In genomic region chr7:30560296-30560695, GRCm38 (mm10) we compare ENCODE assay signal across 8 mouse cellular contexts. TPM values are rescaled to one million over a fixed set of nuclear protein-coding genes. Genes with fewer than 3 reads are reported as not detected.
DNase-seq lines count a peak whose midpoint lies in the region; ATAC-seq lines count a peak whose summit lies in the region.

No protein-coding gene starts in this region.

- 66% methylated on average over 2 of the region's 2 CpGs for WGBS in kidney, embryonic 14.5 days
- 75% methylated on average over 2 of the region's 2 CpGs for WGBS in intestine, embryonic 15.5 days
- 65% methylated on average over 2 of the region's 2 CpGs for WGBS in midbrain, embryonic 14.5 days

- no peak overlapping the region for H3K27ac ChIP-seq in kidney, embryonic 14.5 days (ENCODE audit: low read depth, low read length)
- H3K27ac ChIP-seq in intestine, embryonic 15.5 days = no peak overlapping the region
- H3K27ac ChIP-seq in midbrain, embryonic 14.5 days (replicated peaks; ENCODE audit: low read depth, low read length) = peak overlapping the region; percentile 32; the same call in 1 of the 2 replicates

- H3K4me2 ChIP-seq in kidney, embryonic 14.5 days (replicated peaks; ENCODE audit: low read depth, low read length) = peak overlapping the region; percentile 66; the same call in 1 of the 2 replicates
- peak overlapping the region; percentile 89; the same call in 1 of the 2 replicates for H3K4me2 ChIP-seq in intestine, embryonic 15.5 days (replicated peaks)
- H3K4me2 ChIP-seq in midbrain, embryonic 14.5 days (ENCODE audit: low read length) = peak overlapping the region; percentile 71

- H3K9me3 ChIP-seq in erythroblast, embryonic 14.5 days (ENCODE audit: control insufficient read depth, low read length) = no peaks in the 10 kb centered on the region
- H3K9me3 ChIP-seq in kidney, embryonic 14.5 days (ENCODE audit: control insufficient read depth, low read length) = no peaks in the 10 kb centered on the region
- no peaks in the 10 kb centered on the region for H3K9me3 ChIP-seq in intestine, embryonic 15.5 days
- H3K9me3 ChIP-seq in midbrain, embryonic 14.5 days (ENCODE audit: control insufficient read depth, low read length) = no peaks in the 10 kb centered on the region

- peaks cover 68% of the 10 kb centered on the region for H3K4me1 ChIP-seq in erythroblast, embryonic 14.5 days (ENCODE audit: control insufficient read depth)
- H3K4me1 ChIP-seq in kidney, embryonic 14.5 days (ENCODE audit: control insufficient read depth, insufficient read depth, low read length) = peaks cover 22% of the 10 kb centered on the region
- peaks cover 23% of the 10 kb centered on the region; the same call in 1 of the 2 replicates for H3K4me1 ChIP-seq in intestine, embryonic 15.5 days (replicated peaks)
- peaks cover 20% of the 10 kb centered on the region for H3K4me1 ChIP-seq in midbrain, embryonic 14.5 days (ENCODE audit: control insufficient read depth, insufficient read depth, low read length)

- DNase-seq in kidney, postnatal 4 days = no peak
- DNase-seq in midbrain, embryonic 14.5 days = peak; percentile 9
- no peak for DNase-seq in spleen, adult 18-20 months

- 0 out of 2 replicates have a peak overlapping the region, but pooled peaks have one; percentile 5 for H3K9ac ChIP-seq in kidney, embryonic 14.5 days (ENCODE audit: low read depth, low read length)
- H3K9ac ChIP-seq in intestine, embryonic 15.5 days = no peak overlapping the region
- H3K9ac ChIP-seq in midbrain, embryonic 14.5 days (replicated peaks; ENCODE audit: low read length) = no peak overlapping the region

- ATAC-seq in erythroblast, adult 5-6 weeks (replicated peaks; ENCODE audit: low FRiP score, poor library complexity, severe bottlenecking) = no peak
- ATAC-seq in kidney, embryonic 14.5 days (ENCODE audit: low FRiP score, low TSS enrichment) = no peak
- no peak for ATAC-seq in intestine, embryonic 15.5 days
- no peak for ATAC-seq in midbrain, embryonic 14.5 days (ENCODE audit: low FRiP score, low TSS enrichment)
- ATAC-seq in CD4-positive, CD25-positive, alpha-beta regulatory T cell, adult 4 months = no peak

- peaks cover 51% of the 10 kb centered on the region for H3K36me3 ChIP-seq in erythroblast, embryonic 14.5 days (ENCODE audit: control insufficient read depth)
- H3K36me3 ChIP-seq in kidney, embryonic 14.5 days (ENCODE audit: control insufficient read depth, insufficient read depth, low read length) = peaks cover 28% of the 10 kb centered on the region
- peaks cover 19% of the 10 kb centered on the region for H3K36me3 ChIP-seq in intestine, embryonic 15.5 days
- peaks cover 22% of the 10 kb centered on the region for H3K36me3 ChIP-seq in midbrain, embryonic 14.5 days (ENCODE audit: control insufficient read depth, insufficient read depth, low read length)

- H3K4me3 ChIP-seq in erythroblast, embryonic 14.5 days (replicated peaks) = peak overlapping the region; percentile 87
- peak overlapping the region; percentile 44; the same call in 1 of the 2 replicates for H3K4me3 ChIP-seq in kidney, embryonic 14.5 days (ENCODE audit: low read length)
- peak overlapping the region; percentile 53; the same call in 1 of the 2 replicates for H3K4me3 ChIP-seq in intestine, embryonic 15.5 days (replicated peaks)
- H3K4me3 ChIP-seq in midbrain, embryonic 14.5 days (replicated peaks; ENCODE audit: low read depth, low read length) = peak overlapping the region; percentile 50; the same call in 1 of the 2 replicates

- H3K27me3 ChIP-seq in erythroblast, embryonic 14.5 days (ENCODE audit: control insufficient read depth) = no peaks in the 10 kb centered on the region
- H3K27me3 ChIP-seq in kidney, embryonic 14.5 days (ENCODE audit: control insufficient read depth, insufficient read depth, low read length) = no peaks in the 10 kb centered on the region
- no peaks in the 10 kb centered on the region for H3K27me3 ChIP-seq in intestine, embryonic 15.5 days (replicated peaks)
- no peaks in the 10 kb centered on the region for H3K27me3 ChIP-seq in midbrain, embryonic 14.5 days (ENCODE audit: control insufficient read depth, insufficient read depth, low read length)

RNA-seq across cellular contexts. Expression of gene Lin37, which starts 0.7 kb away (rescaled TPM):
- 14.5 and 17.0 TPM in 2 replicates for polyA plus RNA-seq in erythroblast, embryonic 14.5 days (2012)
- 48.0 and 55.0 TPM in 2 replicates for total RNA-seq in erythroblast, adult 5-6 weeks (2015; ENCODE audit: low replicate concordance)
- 7.8 and 8.9 TPM in 2 replicates for total RNA-seq in erythroblast, adult 5-6 weeks (2017; ENCODE audit: low replicate concordance)
- polyA plus RNA-seq in kidney, embryonic 14.5 days (2014; fragmentation: Nextera tagmentation; extraction: Ambion mirVana) = 38.5 and 48.0 TPM in 2 replicates
- 46.3 and 48.4 TPM in 2 replicates for polyA plus RNA-seq in intestine, embryonic 15.5 days (2015; fragmentation: Nextera tagmentation; extraction: Ambion mirVana)
- polyA plus RNA-seq in midbrain, embryonic 14.5 days (2014; fragmentation: Nextera tagmentation; extraction: Ambion mirVana) = 49.9 and 59.1 TPM in 2 replicates
- 100 to 1,000 TPM; 101 to 104 TPM for polyA plus RNA-seq in CD4-positive, CD25-positive, alpha-beta regulatory T cell, adult 4 months (2017; shearing (Covaris generic))

RNA-seq across cellular contexts. Expression of gene U2af1l4, which starts 2.8 kb away (rescaled TPM):
- polyA plus RNA-seq in erythroblast, embryonic 14.5 days (2012) = 5.6 and 7.7 TPM in 2 replicates
- total RNA-seq in erythroblast, adult 5-6 weeks (2015; ENCODE audit: low replicate concordance) = 3.5 and 30.1 TPM in 2 replicates
- total RNA-seq in erythroblast, adult 5-6 weeks (2017; ENCODE audit: low replicate concordance) = 30.0 and 39.4 TPM in 2 replicates
- polyA plus RNA-seq in kidney, embryonic 14.5 days (2014; fragmentation: Nextera tagmentation; extraction: Ambion mirVana) = 109 and 119 TPM in 2 replicates
- polyA plus RNA-seq in intestine, embryonic 15.5 days (2015; fragmentation: Nextera tagmentation; extraction: Ambion mirVana) = 73.4 and 76.6 TPM in 2 replicates
- 103 and 104 TPM in 2 replicates for polyA plus RNA-seq in midbrain, embryonic 14.5 days (2014; fragmentation: Nextera tagmentation; extraction: Ambion mirVana)
- polyA plus RNA-seq in CD4-positive, CD25-positive, alpha-beta regulatory T cell, adult 4 months (2017; shearing (Covaris generic)) = 10 to 100 TPM; 46.5 to 62.1 TPM

RNA-seq across cellular contexts. Expression of gene Gm49396, which starts 2.8 kb away (rescaled TPM):
- 0.15 and 0.18 TPM in 2 replicates for polyA plus RNA-seq in erythroblast, embryonic 14.5 days (2012)
- 1.3 and 4.8 TPM in 2 replicates for total RNA-seq in erythroblast, adult 5-6 weeks (2015; ENCODE audit: low replicate concordance)
- total RNA-seq in erythroblast, adult 5-6 weeks (2017; ENCODE audit: low replicate concordance) = 5.2 and 6.6 TPM in 2 replicates
- 8.0 and 11.3 TPM in 2 replicates for polyA plus RNA-seq in kidney, embryonic 14.5 days (2014; fragmentation: Nextera tagmentation; extraction: Ambion mirVana)
- 9.0 and 10.3 TPM in 2 replicates for polyA plus RNA-seq in intestine, embryonic 15.5 days (2015; fragmentation: Nextera tagmentation; extraction: Ambion mirVana)
- polyA plus RNA-seq in midbrain, embryonic 14.5 days (2014; fragmentation: Nextera tagmentation; extraction: Ambion mirVana) = 8.2 and 11.8 TPM in 2 replicates
- polyA plus RNA-seq in CD4-positive, CD25-positive, alpha-beta regulatory T cell, adult 4 months (2017; shearing (Covaris generic)) = 100 to 1,000 TPM in 1 of 2 experiments, 10 to 100 TPM in 1; 85.4 to 105 TPM

RNA-seq across cellular contexts. Expression of gene Psenen, which starts 3.1 kb away (rescaled TPM):
- 8.0 and 8.9 TPM in 2 replicates for polyA plus RNA-seq in erythroblast, embryonic 14.5 days (2012)
- 73.4 and 88.8 TPM in 2 replicates for total RNA-seq in erythroblast, adult 5-6 weeks (2015; ENCODE audit: low replicate concordance)
- total RNA-seq in erythroblast, adult 5-6 weeks (2017; ENCODE audit: low replicate concordance) = 41.4 and 69.3 TPM in 2 replicates
- 121 and 182 TPM in 2 replicates for polyA plus RNA-seq in kidney, embryonic 14.5 days (2014; fragmentation: Nextera tagmentation; extraction: Ambion mirVana)
- 148 and 151 TPM in 2 replicates for polyA plus RNA-seq in intestine, embryonic 15.5 days (2015; fragmentation: Nextera tagmentation; extraction: Ambion mirVana)
- 99.1 and 135 TPM in 2 replicates for polyA plus RNA-seq in midbrain, embryonic 14.5 days (2014; fragmentation: Nextera tagmentation; extraction: Ambion mirVana)
- polyA plus RNA-seq in CD4-positive, CD25-positive, alpha-beta regulatory T cell, adult 4 months (2017; shearing (Covaris generic)) = 100 to 1,000 TPM; 314 to 323 TPM

RNA-seq across cellular contexts. Expression of gene Igflr1, which starts 4.9 kb away (rescaled TPM):
- polyA plus RNA-seq in erythroblast, embryonic 14.5 days (2012) = 0.61 and 1.5 TPM in 2 replicates
- total RNA-seq in erythroblast, adult 5-6 weeks (2015; ENCODE audit: low replicate concordance) = 4.0 and 7.3 TPM in 2 replicates
- not detected in 2 replicates for total RNA-seq in erythroblast, adult 5-6 weeks (2017; ENCODE audit: low replicate concordance)
- polyA plus RNA-seq in kidney, embryonic 14.5 days (2014; fragmentation: Nextera tagmentation; extraction: Ambion mirVana) = 2.9 and 3.7 TPM in 2 replicates
- polyA plus RNA-seq in intestine, embryonic 15.5 days (2015; fragmentation: Nextera tagmentation; extraction: Ambion mirVana) = 2.2 and 2.9 TPM in 2 replicates
- 2.8 and 5.8 TPM in 2 replicates for polyA plus RNA-seq in midbrain, embryonic 14.5 days (2014; fragmentation: Nextera tagmentation; extraction: Ambion mirVana)
- polyA plus RNA-seq in CD4-positive, CD25-positive, alpha-beta regulatory T cell, adult 4 months (2017; shearing (Covaris generic)) = 100 to 1,000 TPM; 210 to 244 TPM
